Mouse (Mus musculus) myocyte (in vitro differentiated cells): Measurements from ENCODE around the gene Sele. TPM values are rescaled to one million over a fixed set of nuclear protein-coding genes. Genes with fewer than 3 reads are reported as not detected.

Source experiments
- H3K27me3 ChIP-seq: one replicate; pipeline ENCODE4 v1.6.1; 2011; ENCODE audit not compliant: control insufficient read depth, insufficient read depth, insufficient read length
- H3K36me3 ChIP-seq: one replicate; pipeline ENCODE4 v1.6.1; 2011; ENCODE audit not compliant: control insufficient read depth, insufficient read depth
- H3K4me2 ChIP-seq: one replicate; pipeline ENCODE4 v1.6.1; 2011; ENCODE audit warnings: low read depth, control low read depth
- H3K4me3 ChIP-seq: one replicate; pipeline ENCODE4 v1.5.1; 2011; ENCODE audit warnings: mild to moderate bottlenecking, control low read depth, moderate library complexity
- H3K79me2 ChIP-seq: one replicate; pipeline ENCODE4 v1.6.1; 2011; ENCODE audit not compliant: control insufficient read depth, insufficient read depth
- H3ac ChIP-seq: one replicate; pipeline ENCODE4 v1.6.1; 2011; ENCODE audit not compliant: control insufficient read depth, insufficient read length
- CEBPB ChIP-seq: IDR thresholded peaks from 2 replicates; pipeline ENCODE4 v1.6.1; 2011; ENCODE audit warnings: mild to moderate bottlenecking, moderate library complexity; ENCODE audit not compliant: poor library complexity, insufficient read depth, severe bottlenecking
- E2F4 ChIP-seq: IDR thresholded peaks from one replicate; pipeline ENCODE4 v1.6.1; 2011; ENCODE audit warnings: mild to moderate bottlenecking, control low read depth, moderate library complexity; ENCODE audit not compliant: insufficient read depth
- MAX ChIP-seq: IDR thresholded peaks from one replicate; pipeline ENCODE4 v1.6.1; 2011; ENCODE audit warnings: low read depth, mild to moderate bottlenecking, control low read depth
- MYOD1 ChIP-seq, 3 experiments: IDR thresholded peaks; one replicate each; pipeline ENCODE4 v1.6.1; 2011; ENCODE audit warnings: control low read depth in 2 of 3, low read depth in 2 of 3, mild to moderate bottlenecking in 2 of 3, moderate library complexity in 1 of 3; ENCODE audit not compliant: insufficient read length in 2 of 3, control insufficient read depth in 1 of 3
- MYOG ChIP-seq, 3 experiments: IDR thresholded peaks; one replicate each; pipeline ENCODE4 v1.6.1; 2011; ENCODE audit warnings: control low read depth in 2 of 3, low read depth in 2 of 3, mild to moderate bottlenecking in 2 of 3; ENCODE audit not compliant: insufficient read length in 2 of 3, control insufficient read depth in 1 of 3, insufficient read depth in 1 of 3
- POLR2A ChIP-seq: IDR thresholded peaks from one replicate; pipeline ENCODE4 v1.6.1; 2011; ENCODE audit warnings: low read depth, mild to moderate bottlenecking, control low read depth, moderate library complexity; ENCODE audit not compliant: insufficient read length
- POLR2AphosphoS2 ChIP-seq: IDR thresholded peaks from one replicate; pipeline ENCODE4 v1.6.1; 2011; ENCODE audit warnings: low read depth, control low read depth; ENCODE audit not compliant: insufficient read length
- REST ChIP-seq: IDR thresholded peaks from one replicate; pipeline ENCODE4 v1.6.1; 2011; ENCODE audit warnings: mild to moderate bottlenecking, control low read depth, moderate library complexity; ENCODE audit not compliant: insufficient read depth, insufficient read length
- SRF ChIP-seq: IDR thresholded peaks from one replicate; pipeline ENCODE4 v1.6.1; 2011; ENCODE audit warnings: low read depth; ENCODE audit not compliant: control insufficient read depth, insufficient read length
- TCF12 ChIP-seq: IDR thresholded peaks from one replicate; pipeline ENCODE4 v1.6.1; 2011; ENCODE audit warnings: mild to moderate bottlenecking, control low read depth; ENCODE audit not compliant: poor library complexity, insufficient read depth, severe bottlenecking
- TCF3 ChIP-seq: IDR thresholded peaks from one replicate; pipeline ENCODE4 v1.6.1; 2011; ENCODE audit warnings: low read depth, control low read depth; ENCODE audit not compliant: insufficient read length
- USF1 ChIP-seq: IDR thresholded peaks from one replicate; pipeline ENCODE4 v1.6.1; 2011; ENCODE audit warnings: low read depth, mild to moderate bottlenecking, control low read depth, moderate library complexity
- polyA plus RNA-seq: library from polyadenylated mRNA; unstranded; fragments of >200 nt; fragmentation: generic; extraction: Trizol; gene quantifications from one replicate; pipeline ENCODE4 v1.2.1, GENCODE M21; 2012; ENCODE audit warnings: missing spikeins

Gene Sele
- polyA plus RNA-seq, 1 experiment, result not detected

GRCm38 (mm10) chr1:164060071-164060470 lies 12.0 kb downstream of the Sele start:
- Histone ChIP-seq H3K79me2 (no peaks in the 10 kb centered on the region), H3K4me2 (no peak overlapping the region), H3ac (no peak overlapping the region), H3K36me3 (no peaks in the 10 kb centered on the region), H3K4me3 (no peak overlapping the region), H3K27me3 (no peaks in the 10 kb centered on the region)
- no peak for TF ChIP-seq E2F4
- TF ChIP-seq USF1, result no peak
- no peak for TF ChIP-seq SRF
- TF ChIP-seq MYOG (IDR thresholded peaks at IDR 0.05; ENCODE audit: control insufficient read depth in 1 of 3, insufficient read depth in 1 of 3, insufficient read length in 2 of 3, low read depth in 2 of 3), result no peak
- TF ChIP-seq TCF3, result no peak
- TF ChIP-seq POLR2AphosphoS2, result no peak
- no peak for TF ChIP-seq MYOD1 (IDR thresholded peaks at IDR 0.05; ENCODE audit: control insufficient read depth in 1 of 3, insufficient read length in 2 of 3, low read depth in 2 of 3)
- no peak for TF ChIP-seq TCF12

- Histone ChIP-seq H3K79me2 (no peaks in the 10 kb centered on the region), H3K36me3 (no peaks in the 10 kb centered on the region), H3K4me3 (no peak overlapping the region), H3K4me2 (no peak overlapping the region), H3ac (no peak overlapping the region), H3K27me3 (no peaks in the 10 kb centered on the region)
- TF ChIP-seq E2F4 (no peak), MYOD1 (IDR thresholded peaks at IDR 0.05; ENCODE audit: control insufficient read depth in 1 of 3, insufficient read length in 2 of 3, low read depth in 2 of 3) (no peak), POLR2AphosphoS2 (no peak), TCF12 (no peak), POLR2A (no peak), REST (no peak), TCF3 (no peak), CEBPB (no peak), SRF (no peak), MAX (no peak), MYOG (IDR thresholded peaks at IDR 0.05; ENCODE audit: control insufficient read depth in 1 of 3, insufficient read depth in 1 of 3, insufficient read length in 2 of 3, low read depth in 2 of 3) (no peak), USF1 (no peak)
Measured at GRCm38 (mm10) chr1:164061278-164061677, 13.2 kb downstream of the Sele start.

GRCm38 (mm10) chr1:164061925-164062324 lies 13.9 kb downstream of the Sele start, which contains the start of gene Sell:
Gene Sell (plus strand): TSS chr1:164061982.
- Histone ChIP-seq H3ac (no peak within 1 kb of the TSS), H3K27me3 (no peaks in the 10 kb centered on the region), H3K79me2 (no peaks in the 10 kb centered on the region), H3K4me3 (no peak within 1 kb of the TSS), H3K36me3 (no peaks in the 10 kb centered on the region), H3K4me2 (no peak within 1 kb of the TSS)
- TF ChIP-seq CEBPB (no peak), MYOD1 (IDR thresholded peaks at IDR 0.05; ENCODE audit: control insufficient read depth in 1 of 3, insufficient read length in 2 of 3, low read depth in 2 of 3) (no peak), REST (no peak), TCF12 (no peak), MYOG (IDR thresholded peaks at IDR 0.05; ENCODE audit: control insufficient read depth in 1 of 3, insufficient read depth in 1 of 3, insufficient read length in 2 of 3, low read depth in 2 of 3) (no peak), E2F4 (no peak), POLR2AphosphoS2 (no peak), TCF3 (no peak), USF1 (no peak), MAX (no peak), POLR2A (no peak), SRF (no peak)

- Histone ChIP-seq H3K4me3 (no peak overlapping the region), H3K27me3 (no peaks in the 10 kb centered on the region), H3ac (no peak overlapping the region), H3K79me2 (no peaks in the 10 kb centered on the region), H3K4me2 (no peak overlapping the region), H3K36me3 (no peaks in the 10 kb centered on the region)
- no peak for TF ChIP-seq E2F4
Measured at GRCm38 (mm10) chr1:164062856-164063255, 14.8 kb downstream of the Sele start.

- H3K79me2 ChIP-seq, result no peaks in the 10 kb centered on the region
- H3K4me3 ChIP-seq, result no peak overlapping the region
- H3K27me3 ChIP-seq, result no peaks in the 10 kb centered on the region
- TF ChIP-seq POLR2A, result no peak
- TF ChIP-seq TCF12, result no peak
- no peak for TF ChIP-seq MYOD1 (IDR thresholded peaks at IDR 0.05; ENCODE audit: control insufficient read depth in 1 of 3, insufficient read length in 2 of 3, low read depth in 2 of 3)
- TF ChIP-seq SRF, result no peak
- no peak for TF ChIP-seq E2F4
- no peak for TF ChIP-seq POLR2AphosphoS2
- no peak for TF ChIP-seq CEBPB
- no peak for TF ChIP-seq MAX
- no peak for TF ChIP-seq TCF3
- TF ChIP-seq REST, result no peak
- TF ChIP-seq MYOG (IDR thresholded peaks at IDR 0.05; ENCODE audit: control insufficient read depth in 1 of 3, insufficient read depth in 1 of 3, insufficient read length in 2 of 3, low read depth in 2 of 3), result no peak
- no peak for TF ChIP-seq USF1
- H3ac ChIP-seq, result no peak overlapping the region
- no peak overlapping the region for H3K4me2 ChIP-seq
- H3K36me3 ChIP-seq, result no peaks in the 10 kb centered on the region
Measured at GRCm38 (mm10) chr1:164063745-164064144, 15.7 kb downstream of the Sele start.
